Mouse (Mus musculus) midbrain, embryonic 14.5 days (tissue): Measurements from ENCODE around the gene Rnf215. TPM values are rescaled to one million over a fixed set of nuclear protein-coding genes. Genes with fewer than 3 reads are reported as not detected.
A peak's percentile ranks its signal among the peaks of the same experiment; 100 is the strongest.
"Not testable (repeated sequence)": the region's sequence is repeated elsewhere in the genome, so short reads cannot be mapped to it uniquely, and the experiment has no call there.

ENCODE experiments used
- ATAC-seq: fragments of 200-750 bp; cut with Nextera tagmentation; 2 replicates; pipeline ENCODE4 v1.8.0; 2017; ENCODE audit warnings: moderate number of reproducible peaks, moderate library complexity; ENCODE audit not compliant: low FRiP score, low TSS enrichment
- DNase-seq: peaks from one replicate; pipeline ENCODE4 v3.0.0-alpha.2; 2015
- H3K27ac ChIP-seq: fragments of 300-500 bp; sonication (generic); replicated peaks from 2 replicates; pipeline ENCODE4 v1.5.1; 2014; ENCODE audit warnings: mild to moderate bottlenecking, low read depth, low read length, moderate library complexity
- H3K27me3 ChIP-seq: fragments of 300-500 bp; sonication (generic); 2 replicates; pipeline ENCODE4 v1.6.1; 2014; ENCODE audit warnings: low read length, control low read depth, mixed read lengths; ENCODE audit not compliant: control insufficient read depth, insufficient read depth
- H3K36me3 ChIP-seq: fragments of 300-500 bp; sonication (generic); 2 replicates; pipeline ENCODE4 v1.6.1; 2014; ENCODE audit warnings: low read length, control low read depth; ENCODE audit not compliant: control insufficient read depth, insufficient read depth
- H3K4me1 ChIP-seq: fragments of 300-500 bp; sonication (generic); 2 replicates; pipeline ENCODE4 v1.6.1; 2014; ENCODE audit warnings: mild to moderate bottlenecking, antibody characterized with exemption, low read length, control low read depth; ENCODE audit not compliant: control insufficient read depth, insufficient read depth
- H3K4me2 ChIP-seq: fragments of 300-500 bp; sonication (generic); 2 replicates; pipeline ENCODE4 v1.6.1; 2014; ENCODE audit warnings: mild to moderate bottlenecking, low read length, moderate library complexity
- H3K4me3 ChIP-seq: fragments of 300-500 bp; sonication (generic); replicated peaks from 2 replicates; pipeline ENCODE4 v1.5.1; 2014; ENCODE audit warnings: low read depth, low read length
- H3K9ac ChIP-seq: fragments of 300-500 bp; sonication (generic); replicated peaks from 2 replicates; pipeline ENCODE4 v1.6.1; 2014; ENCODE audit warnings: mild to moderate bottlenecking, low read length, moderate library complexity
- H3K9me3 ChIP-seq: fragments of 300-500 bp; sonication (generic); 2 replicates; pipeline ENCODE4 v1.6.1; 2016; ENCODE audit warnings: low read length, control low read depth, mixed read lengths; ENCODE audit not compliant: control insufficient read depth
- WGBS: fragments of 180-500 bp; shearing (Covaris S2); extraction: QIAGEN DNeasy Blood & Tissue Kit; methylation state at CpG from one replicate; pipeline ENCODE4 v1.1.7; 2014; 5-methylcytosine and 5-hydroxymethylcytosine counted together
- polyA plus RNA-seq: library from polyadenylated mRNA; unstranded; fragments of >200 nt; fragmentation: Nextera tagmentation; extraction: Ambion mirVana; gene quantifications from 2 replicates; pipeline ENCODE4 v1.2.1, GENCODE M21; 2014

Rnf215 gene
- polyA plus RNA-seq, 1 experiment from 2014 or later: 52.7 TPM

- no peak overlapping the region for H3K4me2 ChIP-seq
- no peak overlapping the region for H3K9ac ChIP-seq
- no peaks in the 10 kb centered on the region for H3K27me3 ChIP-seq
- ATAC-seq (no peak), DNase-seq (no peak)
- H3K36me3 ChIP-seq: no peaks in the 10 kb centered on the region
- peaks cover 4% of the 10 kb centered on the region; the same call in 1 of the 2 replicates for H3K9me3 ChIP-seq
- H3K4me1 ChIP-seq: no peaks in the 10 kb centered on the region
- H3K27ac ChIP-seq: no peak overlapping the region
- WGBS: 88% methylated on average over 1 of the region's 1 CpGs
- H3K4me3 ChIP-seq: no peak overlapping the region
Measured at GRCm38 (mm10) chr11:4127059-4127458, 7.9 kb upstream of the Rnf215 start.

- not testable (repeated sequence) for H3K27me3 ChIP-seq, DNase-seq, H3K4me1 ChIP-seq, H3K36me3 ChIP-seq, H3K27ac ChIP-seq, ATAC-seq, H3K9ac ChIP-seq, H3K4me2 ChIP-seq, H3K9me3 ChIP-seq, H3K4me3 ChIP-seq
- 98% methylated on average over 4 of the region's 4 CpGs for WGBS
Measured at GRCm38 (mm10) chr11:4128461-4128860, 6.5 kb upstream of the Rnf215 start.

GRCm38 (mm10) chr11:4133450-4133849 lies 1.6 kb upstream of the Rnf215 start:
- no peak for ATAC-seq
- Histone ChIP-seq H3K9ac (no peak overlapping the region), H3K9me3 (no peaks in the 10 kb centered on the region), H3K4me1 (peaks cover 17% of the 10 kb centered on the region), H3K4me3 (no peak overlapping the region), H3K4me2 (no peak overlapping the region), H3K27me3 (no peaks in the 10 kb centered on the region), H3K27ac (no peak overlapping the region), H3K36me3 (peaks cover 10% of the 10 kb centered on the region)
- 52% methylated on average over 3 of the region's 3 CpGs for WGBS
- DNase-seq: no peak

GRCm38 (mm10) chr11:4134400-4134799 lies 602 bp upstream of the Rnf215 start:
- peaks cover 17% of the 10 kb centered on the region for H3K4me1 ChIP-seq
- H3K27ac ChIP-seq: 0 out of 2 replicates have a peak overlapping the region, but pooled peaks have one; percentile 88
- H3K4me3 ChIP-seq: peak overlapping the region; percentile 64
- ATAC-seq (no peak), DNase-seq (no peak)
- H3K27me3 ChIP-seq: no peaks in the 10 kb centered on the region
- WGBS: 63% methylated on average over 6 of the region's 6 CpGs
- H3K9ac ChIP-seq: 0 out of 2 replicates have a peak overlapping the region, but pooled peaks have one; percentile 17
- no peaks in the 10 kb centered on the region for H3K9me3 ChIP-seq
- peaks cover 19% of the 10 kb centered on the region for H3K36me3 ChIP-seq
- H3K4me2 ChIP-seq: peak overlapping the region; percentile 88

- Histone ChIP-seq H3K4me3 (no peak overlapping the region), H3K4me1 (peaks cover 17% of the 10 kb centered on the region), H3K27ac (no peak overlapping the region), H3K9me3 (no peaks in the 10 kb centered on the region), H3K9ac (no peak overlapping the region), H3K4me2 (no peak overlapping the region), H3K36me3 (peaks cover 65% of the 10 kb centered on the region), H3K27me3 (no peaks in the 10 kb centered on the region)
- ATAC-seq (no peak), DNase-seq (no peak)
- WGBS: 78% methylated on average over 2 of the region's 2 CpGs
Measured at GRCm38 (mm10) chr11:4138964-4139363, 4.0 kb downstream of the Rnf215 start.

GRCm38 (mm10) chr11:4141505-4141904 lies 6.5 kb downstream of the Rnf215 start:
- H3K4me1 ChIP-seq: peaks cover 8% of the 10 kb centered on the region
- ATAC-seq (no peak), DNase-seq (no peak)
- H3K4me3 ChIP-seq: no peak overlapping the region
- no peaks in the 10 kb centered on the region for H3K9me3 ChIP-seq
- no peak overlapping the region for H3K9ac ChIP-seq
- no peaks in the 10 kb centered on the region for H3K27me3 ChIP-seq
- no peak overlapping the region for H3K4me2 ChIP-seq
- peaks cover 72% of the 10 kb centered on the region for H3K36me3 ChIP-seq
- no peak overlapping the region for H3K27ac ChIP-seq

GRCm38 (mm10) chr11:4142352-4142751 lies 7.3 kb downstream of the Rnf215 start:
- Histone ChIP-seq H3K4me2 (no peak overlapping the region), H3K4me3 (no peak overlapping the region), H3K36me3 (peaks cover 72% of the 10 kb centered on the region), H3K27ac (no peak overlapping the region), H3K4me1 (peaks cover under 1% of the 10 kb centered on the region; the same call in 1 of the 2 replicates), H3K27me3 (no peaks in the 10 kb centered on the region), H3K9me3 (no peaks in the 10 kb centered on the region), H3K9ac (no peak overlapping the region)
- DNase-seq (no peak), ATAC-seq (no peak)
- WGBS: 89% methylated on average over 4 of the region's 4 CpGs

GRCm38 (mm10) chr11:4143281-4144062 lies 8.5 kb downstream of the Rnf215 start:
- Histone ChIP-seq H3K27me3 (no peaks in the 10 kb centered on the region), H3K4me1 (no peaks in the 10 kb centered on the region), H3K9me3 (no peaks in the 10 kb centered on the region), H3K36me3 (peaks cover 62% of the 10 kb centered on the region), H3K9ac (no peak overlapping the region), H3K4me2 (no peak overlapping the region), H3K4me3 (no peak overlapping the region), H3K27ac (no peak overlapping the region)
- no peak for DNase-seq
- 88% methylated on average over 21 of the region's 21 CpGs for WGBS
- ATAC-seq: no peak

GRCm38 (mm10) chr11:4146381-4146780 lies 11.4 kb downstream of the Rnf215 start:
- no peaks in the 10 kb centered on the region for H3K9me3 ChIP-seq
- no peaks in the 10 kb centered on the region for H3K4me1 ChIP-seq
- no peaks in the 10 kb centered on the region for H3K27me3 ChIP-seq
- H3K36me3 ChIP-seq: peaks cover 33% of the 10 kb centered on the region
- no peak for DNase-seq
- 80% methylated on average over 6 of the region's 6 CpGs for WGBS
- H3K27ac ChIP-seq: no peak overlapping the region
- H3K4me3 ChIP-seq: no peak overlapping the region
- no peak overlapping the region for H3K9ac ChIP-seq
- ATAC-seq: no peak
- no peak overlapping the region for H3K4me2 ChIP-seq
